Mouse (Mus musculus) kidney, embryonic 15.5 days (tissue): ENCODE results near the gene Cxcr5. TPM values are rescaled to one million over a fixed set of nuclear protein-coding genes. Genes with fewer than 3 reads are reported as not detected.
A peak's percentile ranks its signal among the peaks of the same experiment; 100 is the strongest.

Experiments used
- ATAC-seq: fragments of 200-750 bp; cut with Nextera tagmentation; replicated peaks from 2 replicates; pipeline ENCODE4 v1.8.0; 2017; ENCODE audit warnings: moderate TSS enrichment; ENCODE audit not compliant: low FRiP score
- H3K27ac ChIP-seq: fragments of 300-500 bp; sonication (generic); 2 replicates; pipeline ENCODE4 v1.5.1; 2015; ENCODE audit warnings: mild to moderate bottlenecking, inconsistent platforms
- H3K27me3 ChIP-seq: fragments of 300-500 bp; sonication (generic); 2 replicates; pipeline ENCODE4 v1.6.1; 2015; ENCODE audit warnings: inconsistent platforms
- H3K36me3 ChIP-seq: fragments of 300-500 bp; sonication (generic); 2 replicates; pipeline ENCODE4 v1.6.1; 2015; ENCODE audit warnings: inconsistent platforms
- H3K4me1 ChIP-seq: fragments of 300-500 bp; sonication (generic); 2 replicates; pipeline ENCODE4 v1.6.1; 2015; ENCODE audit warnings: inconsistent platforms
- H3K4me2 ChIP-seq: fragments of 300-500 bp; sonication (generic); 2 replicates; pipeline ENCODE4 v1.6.1; 2015; ENCODE audit warnings: moderate library complexity, mild to moderate bottlenecking, inconsistent platforms
- H3K4me3 ChIP-seq: fragments of 300-500 bp; sonication (generic); replicated peaks from 2 replicates; pipeline ENCODE4 v1.5.1; 2015; ENCODE audit warnings: mild to moderate bottlenecking, inconsistent platforms
- H3K9ac ChIP-seq: fragments of 300-500 bp; sonication (generic); 2 replicates; pipeline ENCODE4 v1.6.1; 2015; ENCODE audit warnings: mild to moderate bottlenecking, inconsistent platforms
- H3K9me3 ChIP-seq: fragments of 300-500 bp; sonication (generic); replicated peaks from 2 replicates; pipeline ENCODE4 v1.6.1; 2016; ENCODE audit warnings: inconsistent platforms
- WGBS: fragments of 180-500 bp; shearing (Covaris S2); methylation state at CpG from one replicate; pipeline ENCODE4 v1.1.7; 2015; ENCODE audit warnings: mixed read lengths; 5-methylcytosine and 5-hydroxymethylcytosine counted together
- polyA plus RNA-seq: library from polyadenylated mRNA; unstranded; fragments of >200 nt; fragmentation: Nextera tagmentation; extraction: Ambion mirVana; gene quantifications from 2 replicates; pipeline ENCODE4 v1.2.1, GENCODE M21; 2015

Gene Cxcr5
- polyA plus RNA-seq, 1 experiment from 2014 or later, result not detected

DNA sequence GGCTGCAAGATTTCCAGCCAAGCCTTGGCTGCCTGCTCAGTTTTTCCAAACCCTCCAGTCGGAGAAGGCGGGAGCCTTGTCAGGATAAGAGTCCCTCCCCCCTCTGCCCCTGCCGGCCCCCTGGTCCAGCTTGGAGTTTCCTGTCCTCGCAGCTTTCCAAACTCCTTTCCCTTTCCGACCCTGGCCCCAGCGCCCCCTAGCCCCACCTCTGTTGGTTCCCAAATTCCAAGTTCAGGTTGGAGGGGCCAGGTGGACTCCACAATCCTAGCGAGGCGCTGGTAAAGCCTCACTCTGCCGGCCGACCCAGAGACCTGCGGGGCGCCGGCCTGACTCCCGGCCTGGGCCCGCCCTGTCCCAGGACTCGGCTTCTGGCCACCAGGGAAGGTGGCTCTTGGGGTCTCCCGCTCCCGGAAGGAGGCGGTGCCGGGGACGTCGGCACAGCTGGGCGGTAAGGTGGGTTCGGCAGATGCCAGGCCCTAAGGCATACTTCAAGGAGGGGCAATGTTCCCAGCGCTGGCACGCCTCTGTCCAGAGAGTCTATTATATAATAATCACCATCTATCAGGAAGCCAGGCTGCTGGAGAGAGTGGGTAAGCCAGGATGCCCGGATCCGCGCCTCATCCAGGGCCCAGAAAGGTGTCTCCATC, 82.6 kb downstream of the Cxcr5 start:
- Histone ChIP-seq H3K9ac (peak overlapping the region; percentile 87), H3K4me2 (peak overlapping the region; percentile 95), H3K4me3 (peak overlapping the region; percentile 80), H3K4me1 (peaks cover 37% of the 10 kb centered on the region), H3K36me3 (no peaks in the 10 kb centered on the region), H3K27ac (peak overlapping the region; percentile 99), H3K27me3 (no peaks in the 10 kb centered on the region), H3K9me3 (no peaks in the 10 kb centered on the region)
- peak; percentile 61 for ATAC-seq
- under 1% methylated on average over 29 of the region's 29 CpGs for WGBS

GRCm38 (mm10) chr9:44478229-44478921, 83.3 kb downstream of the Cxcr5 start:
- H3K4me2 ChIP-seq, result peak overlapping the region; percentile 95
- H3K27me3 ChIP-seq, result no peaks in the 10 kb centered on the region
- peak; percentile 65 for ATAC-seq
- WGBS, result 0% methylated on average over 25 of the region's 27 CpGs
- no peaks in the 10 kb centered on the region for H3K9me3 ChIP-seq
- peaks cover 32% of the 10 kb centered on the region for H3K4me1 ChIP-seq
- peak overlapping the region; percentile 87 for H3K9ac ChIP-seq
- H3K4me3 ChIP-seq, result peak overlapping the region; percentile 80
- H3K27ac ChIP-seq, result peak overlapping the region; percentile 99
- no peaks in the 10 kb centered on the region for H3K36me3 ChIP-seq

DNA sequence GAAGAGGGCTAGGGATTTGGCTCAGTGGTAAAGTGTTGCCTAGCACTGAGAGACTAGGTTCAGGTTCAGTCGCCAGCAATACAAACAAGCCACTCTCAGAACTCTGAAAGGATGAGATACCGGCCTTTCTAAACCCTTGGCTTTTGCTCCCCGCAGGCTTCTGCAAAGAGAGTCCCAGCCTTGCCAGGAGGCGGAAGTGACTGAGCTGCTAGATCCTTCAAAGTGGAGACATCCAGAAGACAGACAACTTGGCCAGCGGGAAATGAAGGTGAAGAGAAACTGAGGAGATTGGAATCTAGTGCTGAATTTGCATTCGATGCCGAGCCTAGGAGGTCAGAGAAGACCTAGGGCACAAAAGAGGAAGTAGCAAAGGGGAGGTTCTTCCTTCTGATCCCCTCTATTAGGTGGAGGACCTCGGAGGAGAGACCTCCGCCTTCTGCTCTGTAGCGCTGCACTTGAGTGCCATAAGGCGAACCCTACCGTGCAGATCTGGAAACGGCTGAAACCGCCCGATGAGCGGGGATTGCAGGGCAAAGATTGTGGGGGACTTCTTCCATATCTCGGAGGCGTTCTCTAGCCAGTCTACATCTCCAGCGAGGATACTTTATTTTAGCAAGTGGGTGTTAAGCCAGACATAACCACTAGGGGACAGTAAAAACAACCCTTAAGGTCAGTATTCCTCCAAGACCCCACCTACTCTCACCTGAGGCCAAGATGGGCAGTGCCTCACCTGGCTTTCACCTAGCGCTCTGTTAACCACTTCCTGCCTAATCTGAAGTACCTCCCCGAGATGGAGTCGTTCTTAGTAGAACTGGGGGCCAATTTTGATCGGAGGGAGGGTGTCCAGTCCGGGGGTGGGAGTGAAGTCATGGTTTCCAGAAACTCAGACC, 84.1 kb downstream of the Cxcr5 start:
- Histone ChIP-seq H3K9me3 (no peaks in the 10 kb centered on the region), H3K9ac (peak overlapping the region; percentile 87), H3K4me3 (peak overlapping the region; percentile 80), H3K4me2 (peak overlapping the region; percentile 95), H3K27me3 (no peaks in the 10 kb centered on the region), H3K36me3 (no peaks in the 10 kb centered on the region), H3K27ac (peak overlapping the region; percentile 99), H3K4me1 (peaks cover 32% of the 10 kb centered on the region)
- WGBS, result 6% methylated on average over 24 of the region's 24 CpGs
- no peak for ATAC-seq

- no peak overlapping the region for H3K4me2 ChIP-seq
- no peaks in the 10 kb centered on the region for H3K36me3 ChIP-seq
- WGBS, result 92% methylated on average over 3 of the region's 3 CpGs
- no peak overlapping the region for H3K4me3 ChIP-seq
- H3K9ac ChIP-seq, result no peak overlapping the region
- ATAC-seq, result no peak
- H3K27ac ChIP-seq, result no peak overlapping the region
- H3K9me3 ChIP-seq, result no peaks in the 10 kb centered on the region
- H3K4me1 ChIP-seq, result peaks cover 27% of the 10 kb centered on the region
- H3K27me3 ChIP-seq, result no peaks in the 10 kb centered on the region
These were observed 85.7 kb downstream of the Cxcr5 start for GRCm38 (mm10) chr9:44475936-44476335.

GRCm38 (mm10) chr9:44474327-44474726, 87.3 kb downstream of the Cxcr5 start:
- Histone ChIP-seq H3K4me2 (no peak overlapping the region), H3K9ac (0 out of 2 replicates have a peak overlapping the region, but pooled peaks have one; percentile 4), H3K27me3 (no peaks in the 10 kb centered on the region), H3K27ac (no peak overlapping the region), H3K9me3 (no peaks in the 10 kb centered on the region), H3K36me3 (no peaks in the 10 kb centered on the region), H3K4me1 (peaks cover 14% of the 10 kb centered on the region), H3K4me3 (no peak overlapping the region)
- ATAC-seq, result no peak
- WGBS, result 30% methylated on average over 1 of the region's 1 CpGs

DNA sequence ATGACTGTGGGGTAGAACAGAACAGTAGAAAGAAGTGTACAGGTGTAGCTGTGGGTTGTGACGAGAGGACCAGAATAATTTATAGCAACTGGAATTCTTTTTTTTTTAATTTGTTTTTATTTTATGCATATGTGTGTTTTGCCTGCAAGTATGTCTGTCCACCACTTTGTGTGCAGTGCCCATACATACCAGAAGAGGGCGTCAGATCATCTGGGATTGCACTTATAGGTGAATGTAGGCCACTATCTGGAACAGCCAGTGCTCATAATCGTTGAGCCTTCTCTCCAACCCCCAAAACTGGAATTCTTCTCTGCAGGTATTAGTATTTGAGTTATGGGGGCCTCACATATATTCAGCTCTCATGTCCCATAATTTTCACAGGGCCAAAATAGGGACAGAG, 88.5 kb downstream of the Cxcr5 start:
- peaks cover 11% of the 10 kb centered on the region for H3K4me1 ChIP-seq
- no peak overlapping the region for H3K4me2 ChIP-seq
- H3K9me3 ChIP-seq, result no peaks in the 10 kb centered on the region
- H3K9ac ChIP-seq, result no peak overlapping the region
- H3K4me3 ChIP-seq, result no peak overlapping the region
- H3K36me3 ChIP-seq, result no peaks in the 10 kb centered on the region
- no peak for ATAC-seq
- H3K27ac ChIP-seq, result no peak overlapping the region
- H3K27me3 ChIP-seq, result no peaks in the 10 kb centered on the region
- WGBS, result 70% methylated on average over 3 of the region's 3 CpGs

DNA sequence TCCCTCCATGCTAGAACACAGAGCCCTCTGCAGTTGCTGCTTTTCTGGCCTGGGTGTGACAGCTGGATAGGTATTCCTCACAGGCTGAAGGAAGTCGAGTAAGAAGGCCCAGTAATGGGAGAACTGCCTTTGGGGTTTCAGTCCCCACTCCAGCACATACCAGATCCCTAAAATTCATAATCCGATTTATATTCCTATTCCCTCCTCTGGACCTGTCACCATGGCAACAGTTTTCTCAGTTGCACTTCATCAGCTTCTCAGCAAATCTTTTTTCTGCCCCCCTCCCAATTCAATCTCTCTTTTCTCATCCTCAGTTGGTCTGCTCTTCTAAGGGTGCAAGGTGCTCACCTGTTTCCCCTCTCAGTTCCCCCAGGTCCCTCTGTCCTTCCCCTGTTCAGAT, 92.9 kb downstream of the Cxcr5 start:
- Histone ChIP-seq H3K4me2 (no peak overlapping the region), H3K36me3 (no peaks in the 10 kb centered on the region), H3K4me1 (no peaks in the 10 kb centered on the region), H3K9ac (no peak overlapping the region), H3K27ac (no peak overlapping the region), H3K4me3 (no peak overlapping the region), H3K27me3 (no peaks in the 10 kb centered on the region), H3K9me3 (no peaks in the 10 kb centered on the region)
- WGBS, result 67% methylated on average over 2 of the region's 2 CpGs
- no peak for ATAC-seq

- Histone ChIP-seq H3K27ac (no peak overlapping the region), H3K9ac (no peak overlapping the region), H3K9me3 (no peaks in the 10 kb centered on the region), H3K27me3 (no peaks in the 10 kb centered on the region), H3K36me3 (no peaks in the 10 kb centered on the region), H3K4me2 (no peak overlapping the region), H3K4me1 (no peaks in the 10 kb centered on the region), H3K4me3 (no peak overlapping the region)
- ATAC-seq, result no peak
- 50% methylated on average over 7 of the region's 7 CpGs for WGBS
These were observed 93.5 kb downstream of the Cxcr5 start for GRCm38 (mm10) chr9:44468224-44468623.

DNA sequence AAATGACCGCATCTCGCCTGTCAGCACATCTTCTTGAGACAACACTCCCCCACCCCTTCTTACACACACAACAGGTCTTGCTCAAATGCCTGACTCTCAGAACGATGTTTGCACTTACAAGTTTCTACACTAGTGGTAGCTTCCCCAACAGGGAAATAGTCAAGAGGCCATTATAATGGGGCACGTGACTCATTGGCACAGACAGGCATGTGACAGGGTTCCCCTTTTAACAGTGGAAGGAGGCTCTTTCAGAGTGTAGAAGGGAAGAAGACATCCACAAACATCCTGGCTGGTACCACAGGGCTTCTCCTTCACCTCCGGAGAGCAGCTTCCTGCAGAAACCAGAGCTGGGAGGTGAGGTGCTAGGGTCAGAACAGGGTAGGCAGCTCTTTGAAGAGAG, 99.7 kb downstream of the Cxcr5 start:
- H3K4me3 ChIP-seq, result no peak overlapping the region
- peaks cover 11% of the 10 kb centered on the region; the same call in 1 of the 2 replicates for H3K27me3 ChIP-seq
- WGBS, result 79% methylated on average over 5 of the region's 5 CpGs

More for the DNA sequence above, 99.7 kb downstream of the Cxcr5 start:
- no peaks in the 10 kb centered on the region for H3K36me3 ChIP-seq
- no peaks in the 10 kb centered on the region for H3K9me3 ChIP-seq
- H3K27ac ChIP-seq, result no peak overlapping the region
- no peak overlapping the region for H3K9ac ChIP-seq
- no peak for ATAC-seq
- H3K4me1 ChIP-seq, result no peaks in the 10 kb centered on the region
- H3K4me2 ChIP-seq, result no peak overlapping the region

Other genes starting within 250 kb of the Cxcr5 start
- gene C2cd2l, start 241.6 kb downstream of the Cxcr5 start, polyA plus RNA-seq, result 6.6 and 8.8 TPM in 2 replicates
- 41.7 and 46.7 TPM in 2 replicates for gene Dpagt1, start 235.9 kb downstream of the Cxcr5 start, polyA plus RNA-seq
- gene H2afx, start 227.2 kb downstream of the Cxcr5 start, polyA plus RNA-seq, result 390 and 426 TPM in 2 replicates
- gene Hmbs, start 217.6 kb downstream of the Cxcr5 start, polyA plus RNA-seq, result 126 and 145 TPM in 2 replicates
- 30.4 and 32.9 TPM in 2 replicates for gene Vps11, start 200.2 kb downstream of the Cxcr5 start, polyA plus RNA-seq
- gene Hyou1, start 182.4 kb downstream of the Cxcr5 start, polyA plus RNA-seq, result 43.9 and 48.2 TPM in 2 replicates
- gene Slc37a4, start 165.0 kb downstream of the Cxcr5 start, polyA plus RNA-seq, result 47.5 and 48.4 TPM in 2 replicates
- gene Rps25, start 154.7 kb downstream of the Cxcr5 start, polyA plus RNA-seq, result 1,882 and 2,019 TPM in 2 replicates
- gene Trappc4, start 154.3 kb downstream of the Cxcr5 start, polyA plus RNA-seq, result 135 and 138 TPM in 2 replicates
- gene Ccdc84, start 143.3 kb downstream of the Cxcr5 start, polyA plus RNA-seq, result 29.1 and 30.9 TPM in 2 replicates
- gene Foxr1, start 120.7 kb downstream of the Cxcr5 start, polyA plus RNA-seq, result not detected in 2 replicates
- gene Upk2, start 106.9 kb downstream of the Cxcr5 start, polyA plus RNA-seq, result 0.60 and 2.5 TPM in 2 replicates
- gene Bcl9l, start 79.1 kb downstream of the Cxcr5 start, polyA plus RNA-seq, result 11.3 and 11.7 TPM in 2 replicates
- gene Ddx6, start 43.0 kb upstream of the Cxcr5 start, polyA plus RNA-seq, result 16.7 and 17.9 TPM in 2 replicates
- 0.22 and 0.23 TPM in 2 replicates for gene Treh, start 111.4 kb upstream of the Cxcr5 start, polyA plus RNA-seq
- 34.5 and 36.4 TPM in 2 replicates for gene Phldb1, start 173.3 kb upstream of the Cxcr5 start, polyA plus RNA-seq
- 201 and 202 TPM in 2 replicates for gene Arcn1, start 206.0 kb upstream of the Cxcr5 start, polyA plus RNA-seq
- 99.3 and 105 TPM in 2 replicates for gene Ift46, start 206.0 kb upstream of the Cxcr5 start, polyA plus RNA-seq
- gene Tmem25, start 237.4 kb upstream of the Cxcr5 start, polyA plus RNA-seq, result 20.0 and 24.6 TPM in 2 replicates
- 87.3 and 99.8 TPM in 2 replicates for gene Ttc36, start 241.2 kb upstream of the Cxcr5 start, polyA plus RNA-seq